Comparison of ENCODE assay signal across 27 mouse cellular contexts in the genomic region with DNA sequence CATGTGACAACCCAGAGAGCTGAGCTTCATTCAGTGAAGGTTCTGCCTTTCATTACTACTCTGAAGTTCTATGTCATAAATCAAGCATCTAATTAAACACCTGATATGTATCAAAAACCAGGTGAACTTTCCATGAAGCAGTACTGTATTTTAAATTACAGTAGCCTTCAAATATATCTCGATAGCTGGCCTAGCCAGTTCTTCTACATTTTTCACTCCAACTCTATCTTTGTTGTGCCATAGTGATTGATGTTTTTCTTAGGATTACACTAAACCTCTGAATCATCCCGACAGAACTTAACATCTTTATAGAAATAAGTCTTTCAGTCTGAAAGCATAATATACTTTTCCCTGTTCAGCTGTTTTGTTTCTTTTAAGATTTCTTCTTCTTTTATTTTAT.
"Had no signal": no experiment of that assay in that cellular context is flagged by ENCODE, and none has a peak within 500 bp of the region (broad histone marks: within the 10 kb centered on the region; RNA-seq: fewer than 3 reads in every experiment).

No protein-coding gene starts in this region.

- H3K4me3 ChIP-seq: gastrocnemius, adult 2 months; heart, adult 2 months; heart, embryonic 13.5 days; heart, embryonic 15.5 days; hindbrain, embryonic 12.5 days; kidney, embryonic 15.5 days; layer of hippocampus, adult 2 months; left cerebral cortex, adult 2 months; limb, embryonic 13.5 days; liver, embryonic 13.5 days had no signal

- H3K36me3 ChIP-seq: heart, embryonic 13.5 days; heart, embryonic 15.5 days; hindbrain, embryonic 12.5 days; kidney, embryonic 15.5 days; limb, embryonic 13.5 days; liver, embryonic 13.5 days had no signal

- DNase-seq: gastrocnemius, adult 2 months; gastrocnemius, postnatal 10 days; gastrocnemius, postnatal 36 days; heart, adult 11 months; heart, adult 2 months; heart, postnatal 14 days; heart, postnatal 36 days; kidney, adult 11 months; kidney, adult 2 months; kidney, adult 9 months; kidney, postnatal 10 days; kidney, postnatal 25 days; kidney, postnatal 4 days; liver; liver, embryonic 13.5 days had no signal

- H3K27me3 ChIP-seq: heart, embryonic 13.5 days; heart, embryonic 15.5 days; hindbrain, embryonic 12.5 days; kidney, embryonic 15.5 days; limb, embryonic 13.5 days; liver, embryonic 13.5 days had no signal

- H3K9me3 ChIP-seq: heart, embryonic 13.5 days; heart, embryonic 15.5 days; hindbrain, embryonic 12.5 days; kidney, embryonic 15.5 days; limb, embryonic 13.5 days; liver, embryonic 13.5 days had no signal

- H3K4me2 ChIP-seq: heart, embryonic 11.5 days; heart, embryonic 13.5 days; heart, embryonic 15.5 days; hindbrain, embryonic 12.5 days; hindbrain, embryonic 14.5 days; kidney, embryonic 15.5 days; limb, embryonic 13.5 days; liver, embryonic 11.5 days; liver, embryonic 13.5 days had no signal

- ATAC-seq: hindbrain, embryonic 16.5 days; intestine, embryonic 16.5 days had no signal

- H3K27ac ChIP-seq: gastrocnemius, adult 2 months; heart, adult 2 months; heart, embryonic 13.5 days; heart, embryonic 15.5 days; hindbrain, embryonic 12.5 days; hindbrain, embryonic 14.5 days; kidney, embryonic 15.5 days; layer of hippocampus, adult 2 months; left cerebral cortex, adult 2 months; limb, embryonic 13.5 days; liver, embryonic 13.5 days had no signal

- H3K9ac ChIP-seq: heart, embryonic 13.5 days; heart, embryonic 15.5 days; hindbrain, embryonic 12.5 days; hindbrain, embryonic 14.5 days; kidney, embryonic 15.5 days; limb, embryonic 13.5 days; liver, embryonic 13.5 days had no signal
